Mouse (Mus musculus) hindbrain, embryonic 15.5 days (tissue): ENCODE measurements around the gene Tssk3. TPM values are rescaled to one million over a fixed set of nuclear protein-coding genes. Genes with fewer than 3 reads are reported as not detected.
"Not testable (repeated sequence)": the region's sequence is repeated elsewhere in the genome, so short reads cannot be mapped to it uniquely, and the experiment has no call there.

Experiments used
- ATAC-seq: fragments of 200-750 bp; cut with Nextera tagmentation; 2 replicates; pipeline ENCODE4 v1.8.0; 2017; ENCODE audit warnings: low read depth, moderate number of reproducible peaks, moderate TSS enrichment; ENCODE audit not compliant: low FRiP score
- H3K27ac ChIP-seq: fragments of 300-500 bp; sonication (generic); replicated peaks from 2 replicates; pipeline ENCODE4 v1.5.1; 2015; ENCODE audit warnings: mild to moderate bottlenecking, inconsistent platforms
- H3K27me3 ChIP-seq: fragments of 300-500 bp; sonication (generic); 2 replicates; pipeline ENCODE4 v1.6.1; 2015; ENCODE audit warnings: control low read depth, inconsistent platforms
- H3K36me3 ChIP-seq: fragments of 300-500 bp; sonication (generic); 2 replicates; pipeline ENCODE4 v1.6.1; 2015; ENCODE audit warnings: control low read depth, inconsistent platforms
- H3K4me1 ChIP-seq: fragments of 300-500 bp; sonication (generic); replicated peaks from 2 replicates; pipeline ENCODE4 v1.6.1; 2015; ENCODE audit warnings: control low read depth, inconsistent platforms
- H3K4me2 ChIP-seq: fragments of 300-500 bp; sonication (generic); 2 replicates; pipeline ENCODE4 v1.6.1; 2015; ENCODE audit warnings: moderate library complexity, mild to moderate bottlenecking, inconsistent platforms
- H3K4me3 ChIP-seq: fragments of 300-500 bp; sonication (generic); 2 replicates; pipeline ENCODE4 v1.5.1; 2015; ENCODE audit warnings: mild to moderate bottlenecking, inconsistent platforms
- H3K9ac ChIP-seq: fragments of 300-500 bp; sonication (generic); 2 replicates; pipeline ENCODE4 v1.6.1; 2015; ENCODE audit warnings: inconsistent platforms
- H3K9me3 ChIP-seq: fragments of 300-500 bp; sonication (generic); 2 replicates; pipeline ENCODE4 v1.6.1; 2016; ENCODE audit warnings: control low read depth, inconsistent platforms
- WGBS: fragments of 180-500 bp; shearing (Covaris S2); methylation state at CpG from one replicate; pipeline ENCODE4 v1.1.7; 2015; 5-methylcytosine and 5-hydroxymethylcytosine counted together
- polyA plus RNA-seq: library from polyadenylated mRNA; unstranded; fragments of >200 nt; fragmentation: Nextera tagmentation; extraction: Ambion mirVana; gene quantifications from 2 replicates; pipeline ENCODE4 v1.2.1, GENCODE M21; 2015

The Tssk3 gene
- polyA plus RNA-seq, result 0.53 and 0.73 TPM in 2 replicates

GRCm38 (mm10) chr4:129490972-129491880 lies at the start of gene Tssk3, which contains the start of gene Fam229a:
Tssk3 (minus strand) TSS chr4:129491022.
Fam229a (plus strand) TSS chr4:129491190.
- peaks cover 21% of the 10 kb centered on the region for H3K4me1 ChIP-seq
- peaks cover 4% of the 10 kb centered on the region; the same call in 1 of the 2 replicates for H3K27me3 ChIP-seq
- H3K4me3 ChIP-seq, result peak within 1 kb of the TSS; percentile 34
- WGBS, result 3% methylated on average over 67 of the region's 70 CpGs
- ATAC-seq, result peak; percentile 38; the same call in 1 of the 2 replicates
- H3K9ac ChIP-seq, result peak within 1 kb of the TSS; percentile 25
- no peak within 1 kb of the TSS for H3K27ac ChIP-seq
- H3K36me3 ChIP-seq, result peaks cover 27% of the 10 kb centered on the region
- no peaks in the 10 kb centered on the region for H3K9me3 ChIP-seq
- peak within 1 kb of the TSS; percentile 67 for H3K4me2 ChIP-seq

- H3K4me3 ChIP-seq, result no peak overlapping the region
- WGBS, result 82% methylated on average over 6 of the region's 6 CpGs
These were observed 49.2 kb upstream of the Tssk3 start for GRCm38 (mm10) chr4:129540012-129540411.

GRCm38 (mm10) chr4:129528901-129529300 lies 38.1 kb upstream of the Tssk3 start:
- H3K9ac ChIP-seq, H3K4me3 ChIP-seq, H3K9me3 ChIP-seq, H3K4me2 ChIP-seq, H3K4me1 ChIP-seq, H3K27ac ChIP-seq, H3K27me3 ChIP-seq, ATAC-seq: not testable (repeated sequence)
- peaks cover 54% of the 10 kb centered on the region for H3K36me3 ChIP-seq
- 92% methylated on average over 6 of the region's 6 CpGs for WGBS

More at GRCm38 (mm10) chr4:129540012-129540411, 49.2 kb upstream of the Tssk3 start:
- no peak overlapping the region for H3K27ac ChIP-seq
- H3K9me3 ChIP-seq, result no peaks in the 10 kb centered on the region
- no peak for ATAC-seq
- H3K4me2 ChIP-seq, result no peak overlapping the region
- H3K4me1 ChIP-seq, result peaks cover 26% of the 10 kb centered on the region
- no peak overlapping the region for H3K9ac ChIP-seq
- H3K36me3 ChIP-seq, result 0 out of 2 replicates have a peak, but pooled peaks cover 6% of the 10 kb centered on the region
- no peaks in the 10 kb centered on the region for H3K27me3 ChIP-seq

GRCm38 (mm10) chr4:129525889-129526288 lies 35.1 kb upstream of the Tssk3 start:
- Histone ChIP-seq H3K9ac (no peak overlapping the region), H3K27me3 (no peaks in the 10 kb centered on the region), H3K4me3 (no peak overlapping the region), H3K36me3 (peaks cover 65% of the 10 kb centered on the region), H3K4me1 (no peaks in the 10 kb centered on the region), H3K9me3 (no peaks in the 10 kb centered on the region), H3K27ac (no peak overlapping the region), H3K4me2 (no peak overlapping the region)
- WGBS, result 93% methylated on average over 3 of the region's 3 CpGs
- no peak for ATAC-seq

GRCm38 (mm10) chr4:129525338-129525737 lies 34.5 kb upstream of the Tssk3 start:
- 97% methylated on average over 5 of the region's 5 CpGs for WGBS

GRCm38 (mm10) chr4:129518519-129518918 lies 27.7 kb upstream of the Tssk3 start:
- Histone ChIP-seq H3K4me3 (no peak overlapping the region), H3K9me3 (no peaks in the 10 kb centered on the region), H3K4me1 (peaks cover 23% of the 10 kb centered on the region), H3K36me3 (peaks cover 65% of the 10 kb centered on the region), H3K4me2 (no peak overlapping the region), H3K27me3 (no peaks in the 10 kb centered on the region), H3K27ac (no peak overlapping the region), H3K9ac (no peak overlapping the region)
- WGBS, result 91% methylated on average over 8 of the region's 8 CpGs
- no peak for ATAC-seq

More at GRCm38 (mm10) chr4:129525338-129525737, 34.5 kb upstream of the Tssk3 start:
- no peak for ATAC-seq
- Histone ChIP-seq H3K27ac (no peak overlapping the region), H3K4me2 (no peak overlapping the region), H3K4me1 (no peaks in the 10 kb centered on the region), H3K27me3 (no peaks in the 10 kb centered on the region), H3K36me3 (peaks cover 64% of the 10 kb centered on the region), H3K9me3 (no peaks in the 10 kb centered on the region), H3K9ac (no peak overlapping the region), H3K4me3 (no peak overlapping the region)

- Histone ChIP-seq H3K36me3 (peaks cover 51% of the 10 kb centered on the region), H3K4me3 (no peak overlapping the region)
These were observed 26.1 kb upstream of the Tssk3 start for GRCm38 (mm10) chr4:129516925-129517324.

GRCm38 (mm10) chr4:129514300-129514898 lies 23.6 kb upstream of the Tssk3 start:
- Histone ChIP-seq H3K4me1 (peaks cover 47% of the 10 kb centered on the region), H3K9me3 (no peaks in the 10 kb centered on the region), H3K27ac (peak overlapping the region; percentile 99), H3K36me3 (peaks cover 29% of the 10 kb centered on the region), H3K4me2 (peak overlapping the region; percentile 77), H3K9ac (peak overlapping the region; percentile 100), H3K27me3 (no peaks in the 10 kb centered on the region), H3K4me3 (peak overlapping the region; percentile 98)
- under 1% methylated on average over 34 of the region's 35 CpGs for WGBS
- peak; percentile 40 for ATAC-seq

More at GRCm38 (mm10) chr4:129516925-129517324, 26.1 kb upstream of the Tssk3 start:
- Histone ChIP-seq H3K27ac (no peak overlapping the region), H3K27me3 (no peaks in the 10 kb centered on the region), H3K9me3 (no peaks in the 10 kb centered on the region), H3K4me1 (peaks cover 37% of the 10 kb centered on the region), H3K9ac (no peak overlapping the region), H3K4me2 (0 out of 2 replicates have a peak overlapping the region, but pooled peaks have one; percentile 7)
- 58% methylated on average over 2 of the region's 2 CpGs for WGBS
- no peak for ATAC-seq

- no peaks in the 10 kb centered on the region for H3K9me3 ChIP-seq
- H3K27ac ChIP-seq, result peak overlapping the region; percentile 99
- peak overlapping the region; percentile 77 for H3K4me2 ChIP-seq
- peak; percentile 12; the same call in 1 of the 2 replicates for ATAC-seq
- H3K4me1 ChIP-seq, result peaks cover 52% of the 10 kb centered on the region
- WGBS, result under 1% methylated on average over 31 of the region's 57 CpGs
- peaks cover 27% of the 10 kb centered on the region for H3K36me3 ChIP-seq
- H3K27me3 ChIP-seq, result no peaks in the 10 kb centered on the region
- H3K9ac ChIP-seq, result peak overlapping the region; percentile 100
- H3K4me3 ChIP-seq, result peak overlapping the region; percentile 98
These were observed 23.1 kb upstream of the Tssk3 start for GRCm38 (mm10) chr4:129513891-129514290.

GRCm38 (mm10) chr4:129513086-129513767 lies 22.4 kb upstream of the Tssk3 start, which contains the start of gene Marcksl1:
Marcksl1 (plus strand) TSS chr4:129513581.
- Histone ChIP-seq H3K27me3 (no peaks in the 10 kb centered on the region), H3K4me2 (peak within 1 kb of the TSS; percentile 77), H3K36me3 (peaks cover 20% of the 10 kb centered on the region), H3K27ac (peak within 1 kb of the TSS; percentile 99), H3K9me3 (no peaks in the 10 kb centered on the region), H3K9ac (peak within 1 kb of the TSS; percentile 100), H3K4me1 (peaks cover 54% of the 10 kb centered on the region), H3K4me3 (peak within 1 kb of the TSS; percentile 98)
- 6% methylated on average over 42 of the region's 47 CpGs for WGBS
- ATAC-seq, result peak; percentile 87

GRCm38 (mm10) chr4:129511413-129512096 lies 20.7 kb upstream of the Tssk3 start:
- Histone ChIP-seq H3K9ac (no peak overlapping the region), H3K4me1 (peaks cover 49% of the 10 kb centered on the region), H3K36me3 (peaks cover 7% of the 10 kb centered on the region), H3K27ac (peak overlapping the region; percentile 66), H3K4me3 (no peak overlapping the region), H3K9me3 (no peaks in the 10 kb centered on the region), H3K4me2 (no peak overlapping the region), H3K27me3 (no peaks in the 10 kb centered on the region)
- no peak for ATAC-seq
- WGBS, result 8% methylated on average over 6 of the region's 6 CpGs
